Mouse (Mus musculus) hindbrain, embryonic 10.5 days (tissue): ENCODE data around the gene Sorbs2. TPM values are rescaled to one million over a fixed set of nuclear protein-coding genes. Genes with fewer than 3 reads are reported as not detected.

Experiments
- DNase-seq: peaks from one replicate; pipeline ENCODE4 v3.0.0-alpha.2; 2017; ENCODE audit warnings: low spot score
- H3K27ac ChIP-seq: fragments of 300-500 bp; sonication (generic); 2 replicates; pipeline ENCODE4 v1.5.1; 2016; ENCODE audit warnings: mild to moderate bottlenecking, moderate library complexity
- H3K27me3 ChIP-seq: fragments of 300-500 bp; sonication (generic); 2 replicates; pipeline ENCODE4 v1.6.1; 2016; ENCODE audit warnings: mild to moderate bottlenecking; ENCODE audit not compliant: poor library complexity, insufficient read depth, severe bottlenecking
- H3K36me3 ChIP-seq: fragments of 300-500 bp; sonication (generic); 2 replicates; pipeline ENCODE4 v1.6.1; 2016; ENCODE audit warnings: mild to moderate bottlenecking, moderate library complexity
- H3K4me1 ChIP-seq: fragments of 300-500 bp; sonication (generic); replicated peaks from 2 replicates; pipeline ENCODE4 v1.6.1; 2016; ENCODE audit warnings: mild to moderate bottlenecking
- H3K4me3 ChIP-seq: fragments of 300-500 bp; sonication (generic); 2 replicates; pipeline ENCODE4 v1.5.1; 2016; ENCODE audit warnings: mild to moderate bottlenecking, moderate library complexity
- H3K9me3 ChIP-seq: fragments of 300-500 bp; sonication (generic); 2 replicates; pipeline ENCODE4 v1.6.1; 2016; ENCODE audit warnings: mild to moderate bottlenecking, moderate library complexity
- WGBS: fragments of 180-500 bp; shearing (Covaris S2); methylation state at CpG from one replicate; pipeline ENCODE4 v1.1.7; 2016; 5-methylcytosine and 5-hydroxymethylcytosine counted together
- polyA plus RNA-seq: library from polyadenylated mRNA; unstranded; fragments of >200 nt; fragmentation: Nextera tagmentation; extraction: Ambion mirVana; gene quantifications from 2 replicates; pipeline ENCODE4 v1.2.1, GENCODE M21; 2016

The Sorbs2 gene
- polyA plus RNA-seq, 1 experiment from 2014 or later = 36.9 TPM

DNA sequence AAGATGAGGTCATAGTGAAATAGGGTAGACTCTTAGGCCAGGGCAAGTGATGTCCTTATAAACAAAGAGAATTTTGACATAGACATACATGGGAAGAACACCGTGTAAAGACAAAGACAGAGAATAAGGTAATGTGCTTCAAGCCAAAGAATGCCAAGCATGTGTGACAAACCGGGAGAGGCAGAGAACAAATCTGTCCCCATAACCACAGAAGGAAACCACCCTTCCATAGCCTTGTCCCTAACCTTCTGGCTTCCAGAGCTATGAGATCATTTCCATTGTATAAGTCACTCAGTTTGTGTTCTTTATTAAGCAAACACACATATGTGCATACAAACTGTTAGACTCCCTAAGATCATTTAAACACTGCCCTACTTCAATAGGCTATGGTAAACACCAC is 21.3 kb downstream of the Sorbs2 start:
- no peak for DNase-seq
- Histone ChIP-seq H3K9me3 (no peaks in the 10 kb centered on the region), H3K27ac (no peak overlapping the region), H3K27me3 (no peaks in the 10 kb centered on the region), H3K4me1 (no peaks in the 10 kb centered on the region), H3K4me3 (no peak overlapping the region), H3K36me3 (no peaks in the 10 kb centered on the region)
- 84% methylated on average over 2 of the region's 2 CpGs for WGBS

DNA sequence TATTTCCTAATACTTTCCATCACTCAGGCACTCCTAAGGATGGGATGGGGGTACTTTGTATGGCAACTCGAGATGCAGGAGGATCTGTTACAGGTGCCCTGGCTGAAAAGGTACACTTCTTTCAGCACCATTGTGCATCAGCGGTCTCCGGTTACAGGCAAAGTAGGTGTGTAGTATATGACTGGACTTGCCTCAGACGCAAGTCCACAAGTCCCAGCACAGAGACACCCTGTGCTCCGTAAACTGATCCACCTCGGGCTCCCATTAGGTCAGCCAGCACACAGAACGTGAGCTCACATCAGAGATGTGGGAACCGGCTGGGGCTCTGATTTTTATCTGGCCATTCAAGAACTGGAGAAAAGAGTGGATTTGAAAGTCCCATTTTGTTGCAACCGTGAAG is 29.0 kb downstream of the Sorbs2 start:
- Histone ChIP-seq H3K27me3 (no peaks in the 10 kb centered on the region), H3K27ac (no peak overlapping the region), H3K4me3 (no peak overlapping the region), H3K9me3 (no peaks in the 10 kb centered on the region), H3K4me1 (peaks cover 19% of the 10 kb centered on the region), H3K36me3 (no peaks in the 10 kb centered on the region)
- WGBS = 83% methylated on average over 9 of the region's 9 CpGs
- DNase-seq = peak; percentile 6

DNA sequence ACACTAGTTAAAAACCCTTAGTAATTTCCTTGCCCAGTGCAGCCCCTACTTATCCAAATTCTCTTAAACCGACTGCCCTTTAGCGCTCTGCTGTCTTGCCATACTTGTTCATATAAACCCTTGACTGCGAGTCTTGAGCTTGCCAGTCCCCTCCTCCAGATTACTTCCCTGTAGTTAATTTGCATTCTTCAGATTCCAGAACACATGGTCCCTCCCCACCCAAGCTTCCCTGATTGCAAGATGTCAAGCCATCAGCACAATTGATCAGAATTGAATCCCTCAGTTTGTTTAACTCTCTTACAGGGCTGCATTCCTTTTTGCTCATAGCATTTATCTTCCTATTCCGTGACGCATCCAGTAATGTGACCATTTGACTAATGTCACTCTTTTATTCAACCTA is 32.9 kb downstream of the Sorbs2 start:
- Histone ChIP-seq H3K27ac (no peak overlapping the region), H3K9me3 (no peaks in the 10 kb centered on the region), H3K4me1 (peaks cover 19% of the 10 kb centered on the region), H3K4me3 (no peak overlapping the region), H3K27me3 (no peaks in the 10 kb centered on the region), H3K36me3 (no peaks in the 10 kb centered on the region)
- WGBS = 65% methylated on average over 5 of the region's 5 CpGs
- DNase-seq = no peak

DNA sequence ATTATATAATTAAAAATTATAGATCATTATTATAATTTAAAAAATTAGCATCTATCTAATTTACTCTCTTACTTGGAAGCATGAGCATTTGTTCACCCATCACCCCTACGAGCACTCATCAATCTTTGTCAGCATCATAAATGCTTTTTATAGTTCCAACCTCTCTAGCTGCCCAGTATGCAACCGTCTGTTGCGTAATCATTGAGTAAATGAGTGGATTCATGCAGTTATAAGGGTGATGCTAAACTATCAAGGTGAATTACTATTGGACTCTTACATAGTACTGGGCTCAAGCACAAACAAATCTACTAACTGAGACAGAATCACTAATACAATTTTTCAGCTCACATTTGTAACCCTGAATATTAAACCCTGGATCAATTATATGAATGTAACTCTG is 44.6 kb downstream of the Sorbs2 start:
- no peak for DNase-seq
- no peak overlapping the region for H3K4me3 ChIP-seq
- H3K4me1 ChIP-seq = no peaks in the 10 kb centered on the region
- no peaks in the 10 kb centered on the region for H3K36me3 ChIP-seq
- no peak overlapping the region for H3K27ac ChIP-seq
- H3K27me3 ChIP-seq = no peaks in the 10 kb centered on the region; the same call in 1 of the 2 replicates
- H3K9me3 ChIP-seq = no peaks in the 10 kb centered on the region
- 81% methylated on average over 3 of the region's 3 CpGs for WGBS

DNA sequence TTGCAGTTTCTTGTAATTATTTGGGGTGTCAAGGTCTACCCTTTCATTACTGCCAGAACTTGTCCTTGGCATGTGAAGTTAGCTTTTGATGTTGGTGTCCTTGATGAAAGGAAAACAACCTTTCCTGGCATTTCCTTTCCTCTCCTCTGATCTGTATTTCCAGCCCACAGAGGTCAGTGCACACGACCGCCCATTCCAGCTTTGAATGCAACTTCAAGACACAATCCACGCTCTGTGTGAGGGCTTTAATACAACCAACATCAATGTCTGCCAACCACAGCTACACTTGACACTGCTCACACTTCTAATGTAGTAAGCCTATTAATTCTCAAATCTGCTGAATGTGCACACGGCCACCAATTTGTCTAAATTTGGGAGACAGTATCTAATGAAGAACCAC is 47.0 kb downstream of the Sorbs2 start:
- peaks cover 3% of the 10 kb centered on the region; the same call in 1 of the 2 replicates for H3K4me1 ChIP-seq
- H3K36me3 ChIP-seq = no peaks in the 10 kb centered on the region
- no peaks in the 10 kb centered on the region; the same call in 1 of the 2 replicates for H3K27me3 ChIP-seq
- 72% methylated on average over 4 of the region's 4 CpGs for WGBS
- DNase-seq = no peak
- no peaks in the 10 kb centered on the region for H3K9me3 ChIP-seq
- no peak overlapping the region for H3K27ac ChIP-seq
- no peak overlapping the region for H3K4me3 ChIP-seq

DNA sequence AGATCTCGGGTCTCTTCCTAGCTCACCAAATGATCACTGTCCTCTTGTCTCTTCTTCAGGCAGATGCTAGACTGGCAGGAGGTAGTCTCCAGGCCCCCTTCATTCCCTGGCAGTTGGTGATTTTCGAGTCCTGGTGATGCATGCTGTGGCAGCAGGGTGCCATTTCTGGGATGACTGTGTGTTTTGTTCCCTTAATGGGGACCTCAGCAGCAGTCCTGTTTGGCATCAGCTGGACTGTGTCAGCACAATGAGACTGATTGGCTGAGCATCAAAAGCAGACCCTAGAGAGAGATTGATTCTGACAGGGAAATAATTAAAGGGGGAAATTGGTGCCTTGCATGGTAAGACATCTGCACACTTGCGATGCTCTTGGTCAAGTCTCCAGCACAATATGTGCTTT is 50.3 kb downstream of the Sorbs2 start:
- WGBS = 29% methylated on average over 3 of the region's 3 CpGs
- Histone ChIP-seq H3K9me3 (no peaks in the 10 kb centered on the region), H3K36me3 (no peaks in the 10 kb centered on the region), H3K27me3 (peaks cover 2% of the 10 kb centered on the region; the same call in 1 of the 2 replicates), H3K4me3 (no peak overlapping the region), H3K27ac (no peak overlapping the region), H3K4me1 (peaks cover 3% of the 10 kb centered on the region; the same call in 1 of the 2 replicates)
- DNase-seq = peak; percentile 49

DNA sequence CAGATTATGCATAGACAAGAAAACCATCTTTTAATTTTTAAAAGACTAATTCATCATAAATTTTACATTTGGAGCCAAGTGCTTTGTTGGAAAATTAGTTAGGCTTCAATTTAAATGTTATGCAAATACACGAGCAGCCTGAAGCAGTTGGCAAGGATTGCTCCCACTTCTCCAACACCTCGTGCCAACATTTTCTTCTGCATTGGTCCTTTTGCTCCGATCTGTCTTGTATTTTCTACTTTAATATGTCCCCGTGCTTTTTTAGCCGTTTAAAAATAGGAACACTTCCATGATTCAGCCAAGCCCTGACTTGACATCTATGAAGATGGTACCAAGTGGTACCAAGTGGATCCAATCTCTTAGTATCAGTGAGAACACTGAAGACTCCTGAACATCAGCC is 50.8 kb downstream of the Sorbs2 start:
- H3K9me3 ChIP-seq = no peaks in the 10 kb centered on the region
- peaks cover 3% of the 10 kb centered on the region; the same call in 1 of the 2 replicates for H3K4me1 ChIP-seq
- no peaks in the 10 kb centered on the region for H3K36me3 ChIP-seq
- H3K27ac ChIP-seq = no peak overlapping the region
- peaks cover 2% of the 10 kb centered on the region; the same call in 1 of the 2 replicates for H3K27me3 ChIP-seq
- 83% methylated on average over 5 of the region's 5 CpGs for WGBS
- no peak overlapping the region for H3K4me3 ChIP-seq
- DNase-seq = no peak

DNA sequence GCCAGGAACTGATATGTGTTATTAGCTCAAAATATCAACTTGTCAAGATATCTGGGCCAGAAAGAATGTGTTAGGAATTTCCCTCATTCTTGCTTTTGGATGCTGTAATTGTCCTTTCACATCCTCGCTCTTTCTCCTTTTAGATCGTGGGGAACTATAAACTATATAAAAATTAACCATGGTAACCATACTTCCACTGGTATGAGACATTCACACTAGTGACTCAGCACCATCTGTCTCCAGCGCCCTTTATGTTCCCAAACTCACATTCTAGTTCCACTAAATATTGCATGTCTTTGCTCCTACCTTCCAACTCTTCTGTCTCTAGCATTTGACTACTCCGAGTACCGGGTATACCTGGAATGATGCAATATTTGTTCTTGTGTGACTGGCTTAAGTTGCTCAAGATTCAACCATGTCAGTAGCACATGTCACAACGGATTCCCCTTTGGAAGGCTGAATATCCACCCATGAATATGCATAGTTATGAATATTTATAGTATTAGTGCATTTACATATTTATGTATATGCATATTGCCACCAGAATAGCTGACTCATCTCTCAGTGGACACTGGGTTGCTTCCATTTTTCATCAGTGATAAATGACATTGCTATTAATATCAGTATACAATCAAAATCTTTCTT is 51.7 kb downstream of the Sorbs2 start:
- no peaks in the 10 kb centered on the region for H3K9me3 ChIP-seq
- H3K27me3 ChIP-seq = 0 out of 2 replicates have a peak, but pooled peaks cover 2% of the 10 kb centered on the region
- DNase-seq = no peak
- WGBS = 87% methylated on average over 6 of the region's 6 CpGs
- H3K27ac ChIP-seq = no peak overlapping the region
- no peak overlapping the region for H3K4me3 ChIP-seq
- no peaks in the 10 kb centered on the region for H3K36me3 ChIP-seq
- H3K4me1 ChIP-seq = peaks cover 3% of the 10 kb centered on the region; the same call in 1 of the 2 replicates

DNA sequence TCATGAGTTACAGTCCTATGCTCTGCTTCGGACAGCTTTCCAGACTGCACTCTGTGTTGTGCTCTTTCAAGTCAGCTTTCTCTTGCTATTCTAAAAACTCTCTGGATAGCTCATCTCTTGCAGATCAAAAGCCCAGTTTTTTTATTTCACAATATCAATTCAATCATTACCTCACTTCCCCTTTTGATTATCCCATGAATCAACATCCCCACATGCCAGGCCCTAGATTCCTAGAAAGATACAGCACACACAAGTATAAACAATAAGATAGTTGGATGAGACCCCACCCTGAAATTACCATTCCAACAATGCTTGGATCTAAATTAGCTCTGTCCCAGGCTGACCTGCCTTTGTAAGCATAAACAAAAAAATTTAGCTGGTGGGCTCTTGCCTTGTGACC is 57.6 kb downstream of the Sorbs2 start:
- no peak overlapping the region for H3K27ac ChIP-seq
- no peak for DNase-seq
- no peaks in the 10 kb centered on the region for H3K4me1 ChIP-seq
- 94% methylated on average over 1 of the region's 1 CpGs for WGBS
- H3K4me3 ChIP-seq = no peak overlapping the region
- 0 out of 2 replicates have a peak, but pooled peaks cover 2% of the 10 kb centered on the region for H3K27me3 ChIP-seq
- peaks cover 10% of the 10 kb centered on the region; the same call in 1 of the 2 replicates for H3K9me3 ChIP-seq
- no peaks in the 10 kb centered on the region for H3K36me3 ChIP-seq

DNA sequence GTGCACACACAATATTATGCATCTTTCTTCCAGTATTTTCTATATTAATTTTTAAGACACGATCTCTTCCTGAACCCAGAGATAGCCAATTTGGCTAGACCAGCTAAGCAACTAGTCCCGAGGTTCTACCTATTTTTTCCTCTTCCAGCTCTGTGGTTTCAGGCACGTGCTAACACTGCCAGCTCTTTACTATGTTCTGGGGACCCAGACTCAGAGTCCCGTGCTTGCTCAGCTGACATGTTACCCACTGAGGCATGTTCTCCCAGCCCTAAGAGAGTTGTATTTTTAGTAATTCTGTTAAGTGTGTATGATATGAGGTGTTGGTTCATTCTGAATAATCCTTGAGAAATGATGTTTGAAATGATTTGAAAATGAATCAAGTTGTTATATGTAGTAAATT is 62.5 kb downstream of the Sorbs2 start:
- Histone ChIP-seq H3K4me1 (no peaks in the 10 kb centered on the region), H3K4me3 (no peak overlapping the region), H3K9me3 (peaks cover 10% of the 10 kb centered on the region; the same call in 1 of the 2 replicates), H3K27ac (no peak overlapping the region), H3K36me3 (no peaks in the 10 kb centered on the region), H3K27me3 (no peaks in the 10 kb centered on the region)
- WGBS = 86% methylated on average over 4 of the region's 4 CpGs
- no peak for DNase-seq

DNA sequence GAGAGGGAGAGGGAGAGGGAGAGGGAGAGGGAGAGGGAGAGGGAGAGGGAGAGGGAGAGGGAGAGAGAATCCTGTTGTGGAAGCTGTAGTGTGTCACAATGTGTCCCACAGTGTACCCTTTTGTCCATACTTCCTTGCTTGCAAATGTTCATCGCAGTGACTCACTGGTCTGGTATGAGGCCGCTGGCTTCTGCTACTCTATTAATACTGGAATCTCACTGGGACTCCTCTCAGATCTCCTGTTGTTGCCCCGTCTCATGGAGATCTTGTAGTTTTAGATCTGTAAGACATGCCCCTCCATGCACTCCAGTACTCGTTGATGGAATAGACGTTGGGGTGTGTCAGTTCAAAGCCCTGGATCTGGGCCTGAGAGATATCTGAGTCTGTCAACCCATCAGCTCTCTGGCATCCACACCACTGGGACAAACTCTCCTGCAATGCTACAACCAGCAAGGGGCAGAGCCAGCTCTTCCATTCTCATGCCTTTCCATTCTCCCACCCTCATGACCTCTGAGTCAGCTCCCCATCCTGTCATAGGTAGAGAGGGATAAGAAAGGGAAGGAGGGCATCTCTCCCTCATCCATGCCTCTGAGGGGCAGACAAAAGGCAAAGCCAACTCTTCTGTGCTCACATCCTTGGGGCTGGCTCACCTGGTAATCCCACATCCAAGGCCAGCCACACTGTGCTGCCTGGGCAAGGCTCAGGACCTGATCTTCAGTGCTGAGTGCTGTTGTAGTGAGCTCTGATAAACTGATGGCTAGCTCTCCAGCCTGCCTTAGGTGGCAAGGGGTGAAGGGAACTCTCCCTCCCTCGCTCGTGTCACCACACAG is 72.3 kb downstream of the Sorbs2 start:
- no peak overlapping the region; the same call in 1 of the 2 replicates for H3K27ac ChIP-seq
- H3K4me3 ChIP-seq = no peak overlapping the region
- H3K36me3 ChIP-seq = no peaks in the 10 kb centered on the region
- no peaks in the 10 kb centered on the region for H3K4me1 ChIP-seq
- 83% methylated on average over 7 of the region's 7 CpGs for WGBS
- no peak for DNase-seq
- no peaks in the 10 kb centered on the region for H3K27me3 ChIP-seq
- no peaks in the 10 kb centered on the region for H3K9me3 ChIP-seq

DNA sequence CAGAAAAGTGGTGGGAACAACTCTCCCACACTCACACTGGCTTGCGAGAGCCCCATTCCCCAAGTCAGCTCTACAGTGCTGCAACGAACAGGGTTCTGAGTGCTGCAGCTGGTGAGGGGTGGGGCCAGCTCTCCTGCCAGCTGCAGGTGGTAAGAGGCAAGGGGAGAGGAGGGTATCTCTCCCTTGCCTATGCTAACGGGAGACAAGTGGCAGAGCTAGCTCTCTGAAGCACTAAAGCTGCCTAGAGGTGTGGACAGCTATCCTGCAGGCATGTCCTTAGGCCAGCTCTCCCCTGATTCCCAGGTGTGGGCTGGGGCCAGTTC is 72.9 kb downstream of the Sorbs2 start:
- DNase-seq = no peak
- H3K36me3 ChIP-seq = no peaks in the 10 kb centered on the region
- H3K27ac ChIP-seq = no peak overlapping the region; the same call in 1 of the 2 replicates
- no peaks in the 10 kb centered on the region for H3K27me3 ChIP-seq
- 69% methylated on average over 3 of the region's 3 CpGs for WGBS
- no peaks in the 10 kb centered on the region for H3K9me3 ChIP-seq
- H3K4me1 ChIP-seq = no peaks in the 10 kb centered on the region
- H3K4me3 ChIP-seq = no peak overlapping the region

DNA sequence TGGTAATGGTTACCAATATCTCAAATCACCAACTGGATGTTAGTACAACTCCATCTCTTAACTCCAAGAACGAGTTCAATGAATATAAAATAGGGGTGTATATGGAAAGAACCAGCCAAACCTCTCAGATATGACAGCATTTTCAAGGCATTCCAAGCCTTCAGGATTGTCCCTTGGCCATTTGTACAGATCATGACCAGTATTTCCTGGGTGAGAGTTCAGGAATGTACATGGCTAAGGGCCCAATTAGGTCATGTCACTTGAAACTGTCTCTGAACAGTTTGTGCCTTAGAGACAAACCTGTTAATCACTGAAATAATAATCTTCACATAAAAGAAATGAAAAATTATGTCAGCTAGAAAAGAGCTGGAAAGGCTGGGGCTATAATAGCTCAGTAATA is 76.3 kb downstream of the Sorbs2 start:
- no peaks in the 10 kb centered on the region for H3K4me1 ChIP-seq
- H3K4me3 ChIP-seq = no peak overlapping the region
- no peaks in the 10 kb centered on the region for H3K9me3 ChIP-seq
- no peak for DNase-seq
- no peak overlapping the region for H3K27ac ChIP-seq
- WGBS = 94% methylated on average over 1 of the region's 1 CpGs
- H3K27me3 ChIP-seq = no peaks in the 10 kb centered on the region
- H3K36me3 ChIP-seq = no peaks in the 10 kb centered on the region
